Mouse (Mus musculus) forebrain, embryonic 13.5 days (tissue): ENCODE measurements at regions not wholly inside any gene's neighbourhood (a gene's known extent, or its start where the extent isn't known, plus 50 kb on each side); places are given as distances from the start of the nearest gene placed in this dataset.
"Not testable (repeated sequence)": the region's sequence is repeated elsewhere in the genome, so short reads cannot be mapped to it uniquely, and the experiment has no call there.

ENCODE experiments used
- ATAC-seq: fragments of 200-750 bp; cut with Nextera tagmentation; 2 replicates; pipeline ENCODE4 v1.8.0; 2017
- H3K27ac ChIP-seq: fragments of 300-500 bp; sonication (generic); 2 replicates; pipeline ENCODE4 v1.5.1; 2015; ENCODE audit warnings: inconsistent platforms, mild to moderate bottlenecking, moderate library complexity
- H3K27me3 ChIP-seq: fragments of 300-500 bp; sonication (generic); 2 replicates; pipeline ENCODE4 v1.6.1; 2015; ENCODE audit warnings: mild to moderate bottlenecking, inconsistent platforms
- H3K36me3 ChIP-seq: fragments of 300-500 bp; sonication (generic); 2 replicates; pipeline ENCODE4 v1.6.1; 2015; ENCODE audit warnings: mild to moderate bottlenecking, inconsistent platforms; ENCODE audit not compliant: poor library complexity, severe bottlenecking
- H3K4me1 ChIP-seq: fragments of 300-500 bp; sonication (generic); 2 replicates; pipeline ENCODE4 v1.6.1; 2015; ENCODE audit warnings: inconsistent platforms
- H3K4me2 ChIP-seq: fragments of 300-500 bp; sonication (generic); 2 replicates; pipeline ENCODE4 v1.6.1; 2015; ENCODE audit warnings: inconsistent platforms, mild to moderate bottlenecking, moderate library complexity
- H3K4me3 ChIP-seq: fragments of 300-500 bp; sonication (generic); 2 replicates; pipeline ENCODE4 v1.5.1; 2015; ENCODE audit warnings: mild to moderate bottlenecking, inconsistent platforms
- H3K9ac ChIP-seq: fragments of 300-500 bp; sonication (generic); 2 replicates; pipeline ENCODE4 v1.6.1; 2015; ENCODE audit warnings: mild to moderate bottlenecking, inconsistent platforms
- H3K9me3 ChIP-seq: fragments of 300-500 bp; sonication (generic); replicated peaks from 2 replicates; pipeline ENCODE4 v1.6.1; 2016; ENCODE audit warnings: inconsistent platforms
- WGBS: fragments of 180-500 bp; shearing (Covaris S2); methylation state at CpG from one replicate; pipeline ENCODE4 v1.1.7; 2015; 5-methylcytosine and 5-hydroxymethylcytosine counted together

- no peaks in the 10 kb centered on the region for H3K27me3 ChIP-seq
- ATAC-seq: no peak
- H3K9me3 ChIP-seq: no peaks in the 10 kb centered on the region
- H3K4me1 ChIP-seq: no peaks in the 10 kb centered on the region
- no peak overlapping the region for H3K4me3 ChIP-seq
- no peak overlapping the region for H3K9ac ChIP-seq
- no peak overlapping the region for H3K4me2 ChIP-seq
- 86% methylated on average over 1 of the region's 1 CpGs for WGBS
- H3K27ac ChIP-seq: no peak overlapping the region
- no peaks in the 10 kb centered on the region for H3K36me3 ChIP-seq
These were observed 1372.5 kb upstream of the Rag2 start for GRCm38 (mm10) chr2:100252006-100252405.

- H3K4me2 ChIP-seq: no peak overlapping the region
- ATAC-seq: no peak
- no peak overlapping the region for H3K9ac ChIP-seq
- no peak overlapping the region for H3K27ac ChIP-seq
- no peak overlapping the region for H3K4me3 ChIP-seq
- 77% methylated on average over 1 of the region's 1 CpGs for WGBS
- H3K9me3 ChIP-seq: no peaks in the 10 kb centered on the region
- H3K36me3 ChIP-seq: no peaks in the 10 kb centered on the region
- H3K27me3 ChIP-seq: no peaks in the 10 kb centered on the region
- no peaks in the 10 kb centered on the region for H3K4me1 ChIP-seq
These were observed 1365.2 kb upstream of the Rag2 start for GRCm38 (mm10) chr2:100259136-100259853.

- WGBS: 84% methylated on average over 7 of the region's 7 CpGs
These were observed 1318.0 kb upstream of the Rag2 start for GRCm38 (mm10) chr2:100306516-100306915.

GRCm38 (mm10) chr2:100312750-100313275 is 1311.7 kb upstream of the Rag2 start:
- Histone ChIP-seq H3K4me3 (no peak overlapping the region), H3K4me1 (peaks cover 4% of the 10 kb centered on the region), H3K27me3 (no peaks in the 10 kb centered on the region), H3K27ac (no peak overlapping the region), H3K9ac (no peak overlapping the region), H3K36me3 (no peaks in the 10 kb centered on the region), H3K4me2 (no peak overlapping the region), H3K9me3 (no peaks in the 10 kb centered on the region)
- peak; percentile 78 for ATAC-seq
- WGBS: 4% methylated on average over 1 of the region's 1 CpGs

More at GRCm38 (mm10) chr2:100306516-100306915, 1318.0 kb upstream of the Rag2 start:
- no peak overlapping the region for H3K4me2 ChIP-seq
- no peaks in the 10 kb centered on the region for H3K36me3 ChIP-seq
- H3K4me1 ChIP-seq: no peaks in the 10 kb centered on the region
- H3K9ac ChIP-seq: no peak overlapping the region
- no peaks in the 10 kb centered on the region for H3K9me3 ChIP-seq
- H3K27me3 ChIP-seq: no peaks in the 10 kb centered on the region
- no peak for ATAC-seq
- H3K4me3 ChIP-seq: no peak overlapping the region
- H3K27ac ChIP-seq: no peak overlapping the region

GRCm38 (mm10) chr2:100320461-100320860 is 1304.1 kb upstream of the Rag2 start:
- no peaks in the 10 kb centered on the region for H3K4me1 ChIP-seq

DNA sequence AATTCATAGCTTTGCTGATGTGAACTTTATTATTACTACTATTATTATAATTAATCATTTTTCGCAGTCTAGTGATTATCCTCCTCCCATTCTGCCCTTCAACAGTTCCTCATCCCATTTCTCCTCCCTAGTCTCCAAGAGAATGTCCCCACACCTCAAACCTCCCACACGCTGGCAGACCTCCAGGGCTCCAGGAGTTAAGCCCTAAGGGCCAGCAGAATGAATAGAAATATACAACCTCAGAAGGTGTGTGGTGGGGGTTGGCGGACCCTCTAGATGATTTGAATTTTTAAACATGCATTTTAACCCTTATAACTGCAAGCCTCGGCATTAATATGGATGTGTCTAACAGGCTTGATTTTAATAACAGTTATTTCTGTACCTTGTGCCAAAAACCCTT is 1283.8 kb upstream of the Rag2 start:
- ATAC-seq: 0 out of 2 replicates have a peak, but pooled peaks have one; percentile 19
- no peaks in the 10 kb centered on the region for H3K4me1 ChIP-seq

More at GRCm38 (mm10) chr2:100320461-100320860, 1304.1 kb upstream of the Rag2 start:
- 57% methylated on average over 1 of the region's 1 CpGs for WGBS
- H3K27ac ChIP-seq: no peak overlapping the region
- no peak for ATAC-seq
- H3K36me3 ChIP-seq: no peaks in the 10 kb centered on the region
- no peaks in the 10 kb centered on the region for H3K9me3 ChIP-seq
- H3K27me3 ChIP-seq: no peaks in the 10 kb centered on the region
- no peak overlapping the region for H3K4me3 ChIP-seq
- H3K9ac ChIP-seq: no peak overlapping the region
- no peak overlapping the region for H3K4me2 ChIP-seq

DNA sequence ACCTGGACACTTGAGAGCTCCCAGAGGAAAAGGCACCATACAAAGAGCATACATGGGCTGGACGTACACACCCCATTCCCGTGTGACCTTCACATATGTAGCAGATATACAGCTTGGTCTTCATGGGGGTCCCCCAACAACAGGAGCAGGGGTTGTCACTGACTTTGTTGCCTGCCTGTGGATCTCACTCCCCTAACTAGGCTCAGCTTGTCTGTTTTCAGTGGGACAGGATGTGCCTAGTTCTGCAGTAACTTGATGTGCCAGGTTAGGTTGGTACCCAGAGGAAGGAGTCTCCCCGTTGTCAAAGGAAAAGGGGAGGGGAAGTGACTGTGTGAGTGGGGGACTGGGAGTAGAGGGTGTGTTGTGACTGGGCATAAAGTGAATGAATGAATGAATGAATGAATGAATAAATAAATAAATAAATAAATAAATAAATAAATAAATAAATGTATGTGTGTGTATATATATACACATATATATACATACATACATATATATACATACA is 1279.5 kb upstream of the Rag2 start:
- ATAC-seq: 0 out of 2 replicates have a peak, but pooled peaks have one; percentile 38
- Histone ChIP-seq H3K27me3 (no peaks in the 10 kb centered on the region), H3K9ac (no peak overlapping the region), H3K9me3 (no peaks in the 10 kb centered on the region), H3K4me2 (no peak overlapping the region), H3K4me3 (no peak overlapping the region), H3K4me1 (no peaks in the 10 kb centered on the region), H3K36me3 (no peaks in the 10 kb centered on the region), H3K27ac (no peak overlapping the region)
- 92% methylated on average over 3 of the region's 3 CpGs for WGBS

More for the DNA sequence above, 1283.8 kb upstream of the Rag2 start:
- H3K27ac ChIP-seq: no peak overlapping the region
- H3K4me3 ChIP-seq: no peak overlapping the region
- no peaks in the 10 kb centered on the region for H3K36me3 ChIP-seq
- no peaks in the 10 kb centered on the region for H3K9me3 ChIP-seq
- no peak overlapping the region for H3K4me2 ChIP-seq
- H3K27me3 ChIP-seq: no peaks in the 10 kb centered on the region
- 62% methylated on average over 4 of the region's 4 CpGs for WGBS
- no peak overlapping the region for H3K9ac ChIP-seq

DNA sequence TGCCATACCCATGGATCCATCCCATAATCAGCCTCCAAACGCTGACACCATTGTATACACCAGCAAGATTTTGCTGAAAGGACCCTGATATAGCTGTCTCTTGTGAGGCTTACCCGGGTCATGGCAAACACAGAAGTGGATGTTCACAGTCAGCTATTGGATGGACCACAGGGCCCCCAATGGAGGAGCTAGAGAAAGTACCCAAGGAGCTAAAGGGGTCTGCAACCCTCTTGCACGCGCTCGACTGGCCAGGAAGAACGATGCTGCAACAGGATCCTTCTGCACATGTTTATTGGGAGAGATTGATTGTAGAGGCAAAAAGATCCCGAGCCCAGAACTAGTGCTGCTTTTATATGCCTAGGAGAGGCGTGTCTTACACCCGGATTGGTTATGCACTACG is 1258.9 kb upstream of the Rag2 start:
- not testable (repeated sequence) for H3K27me3 ChIP-seq, H3K4me1 ChIP-seq, H3K36me3 ChIP-seq, H3K27ac ChIP-seq, H3K9ac ChIP-seq, H3K4me3 ChIP-seq, H3K9me3 ChIP-seq, ATAC-seq, H3K4me2 ChIP-seq
- WGBS: 90% methylated on average over 10 of the region's 10 CpGs

DNA sequence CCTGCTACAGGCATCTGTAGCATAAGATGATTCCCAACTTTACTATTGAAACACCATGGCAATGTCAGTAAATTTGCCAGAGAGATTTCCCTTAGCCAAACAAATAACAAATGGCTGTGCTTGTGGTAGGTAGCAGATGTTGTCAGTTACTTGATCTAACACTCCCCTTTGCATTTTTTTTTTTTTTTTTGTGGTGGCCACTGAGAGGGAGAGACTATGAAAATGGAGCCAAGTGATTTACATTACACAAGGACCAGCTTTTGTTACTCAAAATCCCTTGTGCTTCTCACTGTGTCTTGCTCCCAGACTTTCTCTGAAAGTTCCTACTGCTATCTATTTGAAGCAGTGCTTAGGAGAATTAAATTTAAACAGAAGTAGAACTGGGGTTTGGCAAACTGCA is 1224.7 kb upstream of the Rag2 start:
- H3K4me2 ChIP-seq: no peak overlapping the region
- H3K4me3 ChIP-seq: no peak overlapping the region
- H3K36me3 ChIP-seq: no peaks in the 10 kb centered on the region
- H3K4me1 ChIP-seq: no peaks in the 10 kb centered on the region; the same call in 1 of the 2 replicates
- H3K27me3 ChIP-seq: no peaks in the 10 kb centered on the region
- no peak overlapping the region for H3K9ac ChIP-seq
- no peaks in the 10 kb centered on the region for H3K9me3 ChIP-seq
- 0 out of 2 replicates have a peak, but pooled peaks have one; percentile 43 for ATAC-seq
- H3K27ac ChIP-seq: no peak overlapping the region

GRCm38 (mm10) chr2:100426661-100427060 is 1197.9 kb upstream of the Rag2 start:
- no peak for ATAC-seq
- Histone ChIP-seq H3K4me2 (no peak overlapping the region), H3K4me1 (no peaks in the 10 kb centered on the region), H3K27me3 (no peaks in the 10 kb centered on the region), H3K36me3 (no peaks in the 10 kb centered on the region), H3K9ac (no peak overlapping the region), H3K4me3 (no peak overlapping the region), H3K9me3 (no peaks in the 10 kb centered on the region), H3K27ac (no peak overlapping the region)
- WGBS: 92% methylated on average over 2 of the region's 2 CpGs

- H3K27me3 ChIP-seq: no peaks in the 10 kb centered on the region
- no peak overlapping the region for H3K4me3 ChIP-seq
- no peaks in the 10 kb centered on the region for H3K9me3 ChIP-seq
- no peak overlapping the region for H3K9ac ChIP-seq
- H3K4me1 ChIP-seq: no peaks in the 10 kb centered on the region
- 69% methylated on average over 3 of the region's 3 CpGs for WGBS
- no peak overlapping the region for H3K27ac ChIP-seq
- no peak overlapping the region for H3K4me2 ChIP-seq
- H3K36me3 ChIP-seq: no peaks in the 10 kb centered on the region
- ATAC-seq: no peak
These were observed 1189.5 kb upstream of the Rag2 start for GRCm38 (mm10) chr2:100434991-100435390.

DNA sequence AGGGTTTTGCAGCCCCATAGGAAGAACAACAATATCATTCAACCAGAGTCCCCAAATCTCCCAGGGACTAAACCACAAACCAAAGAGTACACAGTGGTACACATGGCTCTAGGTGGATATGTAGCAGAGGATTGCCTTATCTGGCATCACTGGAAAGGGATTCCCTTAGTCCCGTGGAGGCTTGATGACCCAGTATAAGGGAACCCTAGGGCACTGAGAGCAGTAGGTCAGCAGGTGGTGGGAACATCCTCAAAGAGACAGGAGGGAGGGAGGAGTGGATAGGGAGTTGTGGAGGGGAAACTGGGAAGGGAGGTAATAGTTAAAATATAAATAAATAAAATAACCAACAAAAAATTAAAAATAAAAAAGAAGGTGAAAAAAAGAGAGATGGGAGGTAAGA is 1178.7 kb upstream of the Rag2 start:
- WGBS: 75% methylated on average over 1 of the region's 1 CpGs

More for the DNA sequence above, 1178.7 kb upstream of the Rag2 start:
- H3K4me2 ChIP-seq: no peak overlapping the region
- no peak for ATAC-seq
- no peaks in the 10 kb centered on the region for H3K36me3 ChIP-seq
- no peak overlapping the region for H3K9ac ChIP-seq
- no peak overlapping the region for H3K4me3 ChIP-seq
- no peaks in the 10 kb centered on the region for H3K9me3 ChIP-seq
- no peaks in the 10 kb centered on the region for H3K4me1 ChIP-seq
- no peaks in the 10 kb centered on the region for H3K27me3 ChIP-seq
- no peak overlapping the region for H3K27ac ChIP-seq
